Mouse (Mus musculus) thymus, adult 2 months (tissue): ENCODE measurements at regions not wholly inside any gene's neighbourhood (a gene's known extent, or its start where the extent isn't known, plus 50 kb on each side); places are given as distances from the start of the nearest gene placed in this dataset.

Experiments used
- CTCF ChIP-seq: fragments of 200-500 bp; IDR thresholded peaks from 2 replicates; pipeline ENCODE4 v1.5.1; 2012; ENCODE audit warnings: mild to moderate bottlenecking, control low read depth, low read length, moderate library complexity, borderline replicate concordance; ENCODE audit not compliant: control insufficient read depth, poor library complexity, insufficient read depth; ENCODE audit errors: extremely low read depth
- POLR2A ChIP-seq: fragments of 200-500 bp; IDR thresholded peaks from 2 replicates; pipeline ENCODE4 v1.6.1; 2012; ENCODE audit warnings: mild to moderate bottlenecking, low read length, control low read depth, moderate library complexity; ENCODE audit not compliant: control insufficient read depth, poor library complexity, insufficient read depth; ENCODE audit errors: extremely low read depth

DNA sequence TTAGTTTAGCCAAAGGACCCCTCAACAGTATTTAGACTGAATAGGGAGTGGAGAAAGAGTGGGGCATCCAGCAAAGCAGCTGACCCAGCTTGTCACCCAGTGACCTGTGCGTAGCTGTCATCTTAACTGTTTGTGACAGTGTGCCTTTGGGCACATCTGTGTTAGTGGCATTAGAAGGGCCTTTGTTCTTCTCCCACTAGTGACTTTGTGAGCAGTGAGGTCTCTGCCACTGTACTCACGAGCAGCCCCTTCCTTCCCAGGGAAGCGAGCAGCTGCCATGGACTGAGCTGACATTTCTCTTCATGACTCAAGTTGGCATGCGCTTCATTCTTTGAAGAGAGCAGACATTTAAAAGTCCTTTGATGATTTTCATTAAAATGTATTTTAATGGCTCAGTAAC is 231.0 kb upstream of the Dnajc24 start:
- TF ChIP-seq CTCF (no peak), POLR2A (no peak)
